Mouse (Mus musculus): ENCODE measurements at regions not wholly inside any gene's neighbourhood (a gene's known extent, or its start where the extent isn't known, plus 50 kb on each side); places are given as distances from the start of the nearest gene placed in this dataset.

DNA sequence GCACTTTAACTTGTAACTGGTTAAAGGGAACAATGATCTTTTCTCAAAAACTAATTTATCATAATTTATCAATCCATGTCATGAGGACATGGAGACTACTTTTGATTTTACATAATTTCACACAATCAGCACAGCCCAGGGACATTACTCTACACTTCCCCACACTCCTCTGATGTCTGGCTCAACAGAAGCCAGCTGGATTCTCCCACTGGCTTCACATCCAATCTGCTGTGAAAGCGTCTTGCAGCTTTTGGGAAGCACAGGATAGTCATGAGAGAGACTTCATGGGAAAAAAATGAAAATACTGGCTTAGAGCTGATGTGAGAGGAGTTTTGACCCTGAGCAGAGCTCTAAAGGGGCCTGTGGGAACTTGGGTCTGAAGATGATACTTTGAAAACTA, 61.7 kb upstream of the Hrasls start:
- DNase-seq (ENCODE audit: low read depth, low spot score): no peak

DNA sequence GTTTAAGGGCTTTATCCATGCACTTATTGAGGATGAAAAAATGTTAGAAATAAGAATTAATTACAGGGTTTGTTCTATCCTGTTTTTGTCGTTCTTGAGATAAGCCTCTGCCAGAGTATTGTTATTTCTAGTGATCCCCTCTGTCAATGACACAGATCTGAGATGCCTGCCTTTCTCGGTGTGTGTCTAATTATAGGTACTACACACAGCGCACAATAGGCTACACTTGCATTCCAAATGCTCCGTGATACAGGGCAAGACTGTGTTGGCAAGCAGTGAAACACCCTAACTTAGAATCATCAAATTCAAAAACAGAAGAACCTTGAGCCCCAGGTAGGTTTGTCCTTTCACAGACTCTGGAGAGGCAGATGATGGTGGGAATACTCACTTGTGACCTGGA, 90.3 kb upstream of the Hrasls start:
- DNase-seq (ENCODE audit: low read depth, low spot score): no peak

DNA sequence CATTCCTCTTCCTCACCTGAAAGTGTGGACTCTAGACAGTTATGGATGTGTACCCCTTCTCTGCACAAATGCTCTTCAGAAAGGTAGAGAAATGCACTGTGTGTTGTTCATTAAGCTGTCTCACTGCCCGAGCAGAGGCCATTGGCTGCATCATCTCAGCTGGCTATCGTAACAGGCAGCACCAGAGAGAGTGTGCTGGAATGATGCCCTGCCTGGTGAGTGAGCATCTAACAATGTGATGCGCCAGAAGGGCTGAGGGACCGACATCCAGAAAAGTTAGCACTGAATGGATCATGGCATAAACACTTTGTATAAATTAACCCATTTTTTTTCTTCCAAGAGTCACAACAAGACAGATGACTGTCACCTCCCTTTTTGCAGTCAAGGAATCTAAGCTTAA, 112.7 kb upstream of the Hrasls start:
- DNase-seq (ENCODE audit: low read depth, low spot score): no peak

DNA sequence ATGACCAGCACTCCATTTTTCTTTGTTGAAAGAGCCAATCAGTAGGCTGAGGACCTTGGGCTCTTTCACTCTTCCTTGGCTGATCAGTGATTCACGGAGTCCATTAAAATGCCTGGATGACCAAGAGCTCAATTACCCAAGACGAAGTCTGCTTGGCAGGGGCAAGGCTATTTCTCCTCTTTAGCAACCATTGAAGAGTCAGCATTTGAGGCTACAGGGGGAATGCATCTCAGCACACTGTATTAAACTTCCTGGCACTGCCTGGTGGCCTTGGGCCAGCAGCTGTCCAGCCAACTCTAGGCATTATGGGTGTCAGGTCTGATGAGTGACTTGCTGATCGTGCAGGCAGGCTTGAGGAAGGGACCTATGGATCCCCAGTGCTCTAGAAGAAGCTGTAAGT, 136.5 kb upstream of the Mb21d2 start:
- DNase-seq (ENCODE audit: low read depth, low spot score): no peak

DNA sequence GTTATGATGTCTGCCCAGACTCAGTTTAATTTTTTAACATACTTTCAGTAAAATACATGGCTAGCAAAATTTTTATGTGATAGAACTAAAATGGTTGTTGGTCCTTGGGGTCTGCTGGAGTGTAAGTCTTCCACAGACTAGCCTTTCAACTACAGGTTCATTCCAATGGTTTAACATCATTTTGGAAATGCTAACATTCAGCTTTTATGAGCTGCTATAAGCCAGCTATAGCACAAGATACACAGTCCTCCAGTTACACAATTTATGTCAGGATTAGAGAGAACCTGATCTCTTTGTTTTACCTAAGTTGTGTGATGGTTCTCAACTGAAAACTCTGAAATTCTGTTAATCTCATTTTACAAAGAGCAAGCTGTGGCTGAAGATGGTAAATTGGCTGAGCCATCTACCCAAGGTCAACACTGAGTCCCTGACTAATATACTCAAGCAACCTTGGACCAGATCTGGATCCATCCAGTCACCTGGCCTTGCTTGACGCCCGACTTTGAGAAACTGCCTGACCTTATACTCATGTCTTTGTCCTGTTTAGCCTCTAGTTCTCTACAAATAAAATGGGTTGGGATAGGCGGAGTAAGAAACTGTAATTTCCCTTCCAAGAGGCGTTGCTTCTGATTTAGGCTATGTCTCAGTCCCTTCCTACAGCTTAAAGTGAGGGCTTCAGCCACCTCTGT, 135.8 kb upstream of the Mb21d2 start:
- no peak for DNase-seq (ENCODE audit: low read depth, low spot score)

DNA sequence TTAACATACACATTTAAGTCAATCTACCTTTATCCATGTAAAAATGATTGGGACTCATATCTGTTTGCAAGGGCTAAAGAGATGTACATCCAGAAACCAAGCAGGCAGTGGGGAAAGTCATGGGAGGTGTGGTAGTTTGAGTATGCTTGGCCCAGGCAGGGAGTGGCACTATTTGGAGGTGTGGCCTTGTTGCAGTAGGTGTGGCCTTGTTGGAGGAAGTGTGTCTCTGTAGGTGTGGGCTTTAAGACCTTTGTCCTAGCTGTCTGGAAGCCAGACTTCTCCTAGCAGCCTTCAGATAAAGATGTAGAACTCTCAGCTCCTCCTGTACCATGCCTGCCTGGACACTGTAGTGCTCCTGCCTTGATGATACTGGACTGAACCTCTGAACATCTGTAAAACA, 133.9 kb upstream of the Mb21d2 start:
- DNase-seq (ENCODE audit: low read depth, low spot score): no peak

DNA sequence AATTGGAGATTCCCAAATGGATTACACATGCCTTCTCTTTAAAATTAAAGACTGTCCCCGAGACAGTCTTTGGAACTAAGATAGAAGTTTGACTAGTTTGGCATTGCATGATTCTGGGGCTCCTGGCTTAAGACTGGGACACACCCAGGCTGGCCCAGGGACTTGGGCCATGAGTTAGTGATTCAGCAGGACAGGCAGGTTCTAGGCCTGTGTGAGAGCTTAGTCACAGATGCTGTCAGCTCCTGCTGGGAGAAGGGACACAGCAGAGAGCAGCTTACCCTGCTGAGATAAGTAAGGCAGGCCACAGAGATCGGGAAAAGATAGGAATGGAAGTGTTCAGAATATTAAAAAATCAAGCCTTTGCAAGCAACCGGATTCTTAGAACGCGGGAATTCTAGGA, 127.6 kb upstream of the Mb21d2 start:
- no peak for DNase-seq (ENCODE audit: low read depth, low spot score)

DNA sequence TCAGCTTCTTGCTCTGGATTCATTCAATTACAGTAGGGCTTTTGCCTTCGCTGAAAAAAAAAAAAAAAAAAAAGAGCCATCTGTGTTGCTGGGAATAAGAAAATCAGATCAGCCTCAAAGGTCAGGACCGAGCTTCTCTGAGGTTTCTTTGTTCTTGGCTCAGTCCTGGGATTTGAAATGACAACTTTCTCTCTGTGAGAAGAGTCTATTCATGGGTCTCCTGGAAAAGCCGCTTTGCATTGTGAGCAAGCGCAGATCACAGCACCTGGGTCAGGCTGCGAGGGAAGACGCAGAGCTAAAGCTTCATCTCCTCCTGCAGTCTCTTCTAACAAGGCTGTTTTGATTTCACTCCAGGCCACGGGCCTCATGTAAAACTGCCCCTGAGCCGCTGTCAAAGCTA, 125.0 kb upstream of the Mb21d2 start:
- DNase-seq (ENCODE audit: low read depth, low spot score): no peak

DNA sequence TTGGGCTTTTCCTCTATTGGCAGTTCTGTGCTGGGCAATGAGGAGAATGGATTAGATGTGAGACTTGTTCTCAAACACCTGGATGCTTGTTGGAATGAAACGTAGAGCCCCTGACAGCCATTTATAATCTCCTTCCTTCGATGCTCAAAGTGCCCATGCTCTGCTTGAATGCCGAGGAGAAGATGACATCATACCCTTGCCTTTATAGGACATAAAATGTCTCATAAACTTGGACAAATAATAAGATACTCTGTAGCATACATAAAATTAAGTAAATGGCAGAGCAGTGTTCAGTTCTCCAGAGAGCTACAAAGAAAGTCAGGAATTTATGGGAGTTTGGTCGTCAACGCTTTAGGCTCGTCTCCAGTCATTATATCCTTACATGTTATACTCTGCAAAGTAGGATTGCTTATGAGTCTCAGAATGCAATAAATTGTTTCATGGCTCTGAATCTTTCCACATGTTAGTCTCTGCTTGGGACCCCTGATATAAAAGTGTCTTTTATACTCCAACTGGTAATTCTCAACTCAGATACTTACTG, 117.0 kb upstream of the Mb21d2 start:
- DNase-seq (ENCODE audit: low read depth, low spot score): no peak

DNA sequence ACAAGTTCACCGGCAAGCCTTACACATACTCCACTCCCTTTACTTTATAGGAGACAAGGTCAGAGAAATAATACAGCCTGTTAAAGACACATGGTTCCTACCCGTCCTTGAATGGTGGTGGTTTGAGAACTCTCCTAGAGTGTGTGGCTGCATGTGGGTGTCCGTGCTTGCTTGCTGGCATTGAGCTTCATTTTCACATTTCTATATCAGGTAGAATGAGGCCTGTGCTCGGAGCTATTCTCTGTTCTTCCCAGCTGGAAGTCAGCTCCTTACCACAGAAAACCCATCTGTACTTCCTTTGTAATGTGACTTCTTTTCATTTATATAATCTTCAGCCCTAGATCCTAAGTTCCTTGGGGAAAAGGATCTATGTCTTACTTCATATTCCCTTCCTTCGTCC, 106.0 kb upstream of the Mb21d2 start:
- no peak for DNase-seq (ENCODE audit: low read depth, low spot score)

DNA sequence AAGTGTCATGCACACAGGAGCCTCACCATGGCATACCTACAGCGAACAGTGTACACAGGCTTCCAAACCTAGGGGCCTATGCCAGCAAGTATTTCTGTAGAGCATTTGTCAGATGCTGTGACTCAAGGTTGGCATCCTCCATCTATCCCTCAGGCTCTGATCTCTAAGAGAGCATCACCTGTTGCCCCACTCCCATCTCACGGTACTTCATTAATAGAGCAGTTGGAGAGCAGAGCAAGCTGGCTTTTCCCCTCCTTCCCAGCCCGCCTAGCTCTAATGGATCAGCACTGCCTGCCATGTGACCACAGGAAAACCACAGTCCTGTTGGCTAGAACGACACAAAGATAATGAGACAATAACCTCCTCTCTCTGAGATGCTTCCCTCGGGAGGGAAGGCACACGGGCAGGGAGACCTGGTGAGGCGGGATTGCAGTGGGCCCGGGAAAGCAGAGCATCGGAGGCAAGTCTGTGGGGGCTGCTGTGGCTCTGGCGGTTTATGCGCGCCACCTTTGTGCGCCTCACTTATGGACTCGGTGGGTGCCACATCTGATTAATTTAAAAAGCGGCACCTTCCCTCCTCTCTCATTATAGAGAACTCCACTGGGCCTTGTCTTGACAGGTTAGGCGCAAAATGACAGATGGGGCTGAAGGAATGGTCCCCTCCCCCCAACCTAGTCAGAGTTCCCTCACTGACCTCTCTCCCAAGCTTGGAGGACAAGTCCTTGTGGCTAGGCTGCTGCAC, 104.8 kb upstream of the Mb21d2 start:
- peak; percentile 4 for DNase-seq (ENCODE audit: low read depth, low spot score)

DNA sequence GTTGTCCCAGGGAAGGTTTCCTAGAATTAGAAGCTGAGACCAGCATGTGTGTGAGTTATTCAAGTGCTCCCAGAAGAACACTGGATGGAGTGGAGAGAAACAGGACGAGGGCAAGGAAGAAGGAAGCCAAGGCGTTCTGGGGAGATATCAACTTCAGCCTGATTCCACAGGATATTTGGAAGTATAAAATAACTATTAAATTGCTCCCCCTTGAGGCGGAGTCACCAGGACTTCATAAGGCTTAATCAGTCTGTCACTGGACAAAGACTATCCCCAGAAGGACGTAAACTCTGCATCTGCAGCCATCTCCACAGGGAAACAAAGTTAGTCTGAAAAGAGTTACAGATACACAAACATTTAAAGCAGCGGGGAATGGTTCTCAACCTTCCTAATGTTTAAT, 103.9 kb upstream of the Mb21d2 start:
- DNase-seq (ENCODE audit: low read depth, low spot score): no peak

DNA sequence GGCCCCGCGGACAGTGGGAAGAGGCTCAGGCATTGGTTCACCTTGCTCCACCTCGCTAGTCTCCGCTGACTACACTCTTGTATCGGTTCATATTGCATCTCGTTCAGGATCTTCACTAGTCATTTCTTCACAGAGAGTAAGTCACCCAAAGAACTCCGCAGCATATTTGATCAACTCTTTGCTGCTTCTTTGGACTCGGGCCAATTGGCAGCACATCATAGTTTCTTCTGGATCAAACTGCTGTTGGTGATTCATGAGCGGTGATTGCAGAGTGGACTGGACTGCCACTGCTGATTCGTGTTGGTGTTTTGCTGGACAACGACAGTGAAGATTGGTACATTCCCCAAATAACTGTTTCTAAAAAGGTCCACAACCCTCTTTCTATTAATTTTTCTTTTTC, 98.4 kb upstream of the Mb21d2 start:
- DNase-seq (ENCODE audit: low read depth, low spot score): no peak

DNA sequence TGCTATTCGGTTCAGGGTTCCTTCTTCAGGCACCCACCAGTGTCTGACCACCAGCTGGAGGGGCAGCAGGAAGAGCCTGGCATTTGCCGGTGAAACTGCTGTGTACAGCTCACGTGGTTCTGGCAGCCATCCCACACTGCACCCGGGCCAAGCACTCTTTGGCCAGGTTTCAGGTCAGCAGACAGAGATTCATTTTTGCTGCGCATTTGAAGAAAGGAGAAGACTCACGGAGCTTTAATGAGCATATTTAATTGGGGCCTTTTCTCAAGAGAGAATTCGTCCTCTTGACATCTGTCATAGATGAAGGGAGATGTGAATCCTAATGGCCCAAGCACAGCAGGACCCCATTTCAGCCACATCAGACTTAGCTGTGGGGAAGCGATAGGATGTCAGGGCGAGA, 71.8 kb upstream of the Mb21d2 start:
- DNase-seq (ENCODE audit: low read depth, low spot score): no peak

DNA sequence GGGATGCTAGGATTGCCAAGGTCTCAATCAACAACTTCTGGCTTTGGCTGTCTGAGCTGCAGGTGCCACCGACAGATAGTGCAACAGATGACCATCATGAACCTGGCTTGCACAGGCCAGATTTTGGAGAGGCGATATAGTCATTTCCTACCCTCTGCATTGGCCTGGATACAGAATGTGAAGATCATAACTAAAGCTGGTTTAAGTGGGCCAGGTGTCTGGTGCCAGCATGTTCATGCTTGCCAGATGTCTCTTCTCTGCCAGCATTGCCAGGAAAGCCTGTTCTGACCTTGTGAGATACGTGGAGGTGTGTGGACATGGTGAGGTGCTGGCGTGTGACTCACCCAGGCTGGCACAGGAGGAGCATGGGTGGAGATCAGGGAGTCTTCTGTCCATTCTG, 70.2 kb upstream of the Mb21d2 start:
- no peak for DNase-seq (ENCODE audit: low read depth, low spot score)

DNA sequence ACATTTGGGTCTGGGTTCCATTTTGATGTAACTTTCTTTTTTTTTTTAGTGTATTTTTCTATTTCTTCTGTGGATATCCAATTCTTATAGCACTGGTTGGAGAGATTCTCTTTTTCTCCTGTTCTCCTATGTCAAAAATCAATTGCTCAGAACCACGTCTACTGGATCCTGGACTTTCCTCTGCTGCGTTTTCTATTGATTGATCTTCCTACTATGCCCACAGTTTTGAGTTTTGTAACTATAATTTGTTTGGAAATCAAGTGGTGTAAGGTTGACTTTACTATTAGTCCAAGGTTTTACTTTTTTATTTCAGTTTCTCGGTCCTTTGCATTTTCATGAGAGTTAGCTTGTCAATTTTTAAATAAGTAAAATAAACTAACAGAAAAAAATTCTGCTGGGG, 67.2 kb upstream of the Mb21d2 start:
- no peak for DNase-seq (ENCODE audit: low read depth, low spot score)

DNA sequence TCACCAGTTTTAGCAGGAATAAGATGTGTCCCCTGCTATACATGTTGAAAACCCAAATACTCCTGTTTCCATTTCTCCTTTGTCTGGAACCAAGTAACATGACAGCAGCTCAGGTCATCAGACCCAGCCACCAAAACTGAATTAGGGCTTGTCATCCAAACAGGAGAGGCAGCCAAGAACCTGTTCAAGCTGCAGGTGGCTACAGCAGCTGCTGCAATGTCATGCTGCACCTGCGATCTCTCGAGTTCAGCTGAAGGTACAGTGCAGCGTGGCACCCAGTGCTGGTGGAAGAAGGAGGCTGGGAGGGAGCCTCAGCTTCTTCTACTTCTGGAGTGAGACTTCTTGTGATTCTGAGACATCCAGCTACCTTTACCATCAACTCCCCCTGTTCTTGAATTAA, 61.2 kb upstream of the Mb21d2 start:
- no peak for DNase-seq (ENCODE audit: low read depth, low spot score)

DNA sequence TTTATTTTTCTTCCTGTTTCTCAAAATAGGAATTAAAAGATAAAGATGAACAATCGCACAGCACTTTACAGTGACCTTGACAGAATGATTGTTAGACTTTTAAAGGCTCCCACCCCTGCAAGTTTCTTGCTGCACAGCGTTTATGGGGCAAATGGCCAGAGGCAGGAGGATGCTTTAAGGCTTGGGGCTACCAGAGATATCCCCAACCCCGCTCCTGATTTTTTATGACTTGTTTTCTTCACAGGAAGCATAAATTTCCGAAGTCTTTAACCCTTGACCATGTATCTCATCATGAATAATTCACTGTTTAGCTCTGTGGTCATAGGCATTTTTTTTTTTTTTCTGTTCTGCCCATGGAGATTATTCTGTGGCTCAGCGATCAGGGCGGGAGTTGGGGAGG, 55.5 kb upstream of the Mb21d2 start:
- no peak for DNase-seq (ENCODE audit: low read depth, low spot score)

DNA sequence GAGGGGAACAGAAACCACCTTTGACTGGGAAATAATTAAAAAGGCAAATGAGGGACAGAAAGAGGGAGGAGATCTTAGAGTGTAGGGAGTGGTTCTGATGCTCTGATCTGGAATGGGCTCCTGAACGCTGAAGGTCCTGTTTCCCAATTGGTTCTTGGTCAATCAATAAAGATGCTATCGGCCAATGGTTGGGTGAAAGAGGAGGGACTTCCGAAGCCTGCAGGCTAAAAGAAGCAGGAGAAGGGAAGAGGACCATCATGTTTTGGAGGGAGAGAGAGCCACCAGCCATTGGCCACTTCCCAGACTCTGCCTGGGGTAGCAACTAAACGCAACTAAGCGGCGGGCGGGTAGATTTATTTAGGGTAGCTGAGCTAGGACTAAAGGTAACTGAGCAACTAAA, 53.4 kb upstream of the Mb21d2 start:
- DNase-seq (ENCODE audit: low read depth, low spot score): peak; percentile 28
